Mouse (Mus musculus) hindbrain, postnatal 0 days (tissue): Measurements from ENCODE around the gene Hdac10. TPM values are rescaled to one million over a fixed set of nuclear protein-coding genes. Genes with fewer than 3 reads are reported as not detected.

ENCODE experiments used
- ATAC-seq: fragments of 200-750 bp; cut with Nextera tagmentation; 2 replicates; pipeline ENCODE4 v1.8.0; 2017; ENCODE audit warnings: mild to moderate bottlenecking, moderate TSS enrichment, moderate library complexity
- DNase-seq: peaks from one replicate; pipeline ENCODE4 v3.0.0-alpha.2; 2015; ENCODE audit warnings: low spot score
- H3K27ac ChIP-seq: fragments of 300-500 bp; sonication (generic); 2 replicates; pipeline ENCODE4 v1.5.1; 2014; ENCODE audit warnings: mild to moderate bottlenecking
- H3K27me3 ChIP-seq: fragments of 300-500 bp; sonication (generic); 2 replicates; pipeline ENCODE4 v1.6.1; 2014; ENCODE audit warnings: low read length, mixed read lengths; ENCODE audit not compliant: insufficient read depth
- H3K36me3 ChIP-seq: fragments of 300-500 bp; sonication (generic); 2 replicates; pipeline ENCODE4 v1.6.1; 2014; ENCODE audit warnings: low read length, mixed read lengths; ENCODE audit not compliant: insufficient read depth
- H3K4me1 ChIP-seq: fragments of 300-500 bp; sonication (generic); 2 replicates; pipeline ENCODE4 v1.6.1; 2014; ENCODE audit warnings: antibody characterized with exemption, low read length, mixed read lengths; ENCODE audit not compliant: insufficient read depth
- H3K4me2 ChIP-seq: fragments of 300-500 bp; sonication (generic); 2 replicates; pipeline ENCODE4 v1.6.1; 2014; ENCODE audit warnings: low read depth, mild to moderate bottlenecking, low read length, moderate library complexity, mixed read lengths
- H3K4me3 ChIP-seq: fragments of 300-500 bp; sonication (generic); 2 replicates; pipeline ENCODE4 v1.5.1; 2014; ENCODE audit warnings: low read length
- H3K9ac ChIP-seq: fragments of 300-500 bp; sonication (generic); replicated peaks from 2 replicates; pipeline ENCODE4 v1.6.1; 2014; ENCODE audit warnings: mild to moderate bottlenecking, low read length, moderate library complexity, mixed read lengths
- H3K9me3 ChIP-seq: fragments of 300-500 bp; sonication (generic); 2 replicates; pipeline ENCODE4 v1.6.1; 2016; ENCODE audit warnings: low read length, mixed read lengths
- CTCF ChIP-seq: IDR thresholded peaks from 2 replicates; pipeline ENCODE4 v1.5.1; 2016; ENCODE audit warnings: antibody characterized with exemption, control low read depth, low read depth
- WGBS: fragments of 180-500 bp; shearing (Covaris S2); extraction: QIAGEN DNeasy Blood & Tissue Kit; methylation state at CpG from one replicate; pipeline ENCODE4 v1.1.7; 2014; 5-methylcytosine and 5-hydroxymethylcytosine counted together
- polyA plus RNA-seq: library from polyadenylated mRNA; unstranded; fragments of >200 nt; fragmentation: Nextera tagmentation; extraction: Ambion mirVana; gene quantifications from 2 replicates; pipeline ENCODE4 v1.2.1, GENCODE M21; 2015
- total RNA-seq: library from RNA; depleted of rRNA; stranded (reverse); fragments of >200 nt; gene quantifications from 2 replicates; pipeline ENCODE4 v1.2.3, GENCODE M21; 2014

The Hdac10 gene
- total and polyA plus RNA-seq, 2 experiments from 2014 or later, result 19.8 to 27.1 TPM

GRCm38 (mm10) chr15:89137378-89138045, 9.0 kb upstream of the Hdac10 start:
- ATAC-seq (no peak), DNase-seq (no peak)
- H3K9ac ChIP-seq, result no peak overlapping the region
- no peaks in the 10 kb centered on the region for H3K9me3 ChIP-seq
- peaks cover 7% of the 10 kb centered on the region for H3K4me1 ChIP-seq
- H3K36me3 ChIP-seq, result no peaks in the 10 kb centered on the region
- 72% methylated on average over 11 of the region's 11 CpGs for WGBS
- 0 out of 2 replicates have a peak, but pooled peaks cover 4% of the 10 kb centered on the region for H3K27me3 ChIP-seq
- H3K4me3 ChIP-seq, result no peak overlapping the region
- no peak for TF ChIP-seq CTCF
- H3K27ac ChIP-seq, result no peak overlapping the region
- no peak overlapping the region for H3K4me2 ChIP-seq

DNA sequence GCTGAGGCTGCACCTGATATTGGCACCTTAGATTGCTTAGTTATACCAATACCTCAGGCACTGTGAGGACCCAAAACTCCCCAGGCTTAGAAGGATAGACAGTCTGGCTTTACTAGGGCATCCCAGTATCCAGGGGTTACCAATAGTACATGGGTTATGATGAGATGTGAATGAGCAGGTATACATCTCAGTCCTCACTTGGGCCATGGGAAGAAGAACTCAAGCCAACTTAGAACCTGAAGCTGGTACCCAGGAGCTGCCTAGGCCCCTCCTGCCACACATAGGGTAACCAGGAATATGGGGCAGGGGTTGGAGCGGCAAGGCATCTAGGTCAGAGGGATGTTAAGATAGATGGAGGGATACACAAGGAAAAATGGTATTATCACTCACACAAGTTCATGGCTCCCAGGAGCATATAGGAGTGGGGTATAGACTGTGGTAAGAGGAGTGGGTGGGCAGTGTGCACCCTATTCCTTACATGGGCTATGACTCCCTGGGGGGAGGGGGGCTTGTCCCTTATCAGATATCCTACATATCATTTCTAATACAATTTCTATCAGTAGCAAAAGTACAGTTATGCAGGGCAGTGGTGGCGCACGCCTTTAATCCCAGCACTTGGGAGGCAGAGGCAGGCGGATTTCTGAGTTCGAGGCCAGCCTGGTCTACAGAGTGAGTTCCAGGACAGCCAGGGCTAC, 8.1 kb upstream of the Hdac10 start:
- Histone ChIP-seq H3K27me3 (0 out of 2 replicates have a peak, but pooled peaks cover 4% of the 10 kb centered on the region), H3K4me2 (no peak overlapping the region), H3K9ac (no peak overlapping the region), H3K9me3 (no peaks in the 10 kb centered on the region), H3K27ac (no peak overlapping the region), H3K36me3 (no peaks in the 10 kb centered on the region), H3K4me3 (no peak overlapping the region), H3K4me1 (peaks cover 7% of the 10 kb centered on the region)
- no peak for ATAC-seq
- no peak for DNase-seq
- TF ChIP-seq CTCF, result no peak
- WGBS, result 98% methylated on average over 5 of the region's 5 CpGs

GRCm38 (mm10) chr15:89131316-89131715, 2.8 kb upstream of the Hdac10 start:
- Histone ChIP-seq H3K36me3 (no peaks in the 10 kb centered on the region), H3K27me3 (no peaks in the 10 kb centered on the region), H3K9ac (no peak overlapping the region), H3K9me3 (no peaks in the 10 kb centered on the region), H3K4me3 (no peak overlapping the region), H3K27ac (no peak overlapping the region), H3K4me2 (no peak overlapping the region), H3K4me1 (peaks cover 12% of the 10 kb centered on the region)
- ATAC-seq (no peak), DNase-seq (no peak)
- TF ChIP-seq CTCF, result no peak
- 94% methylated on average over 3 of the region's 3 CpGs for WGBS

- H3K27me3 ChIP-seq, result no peaks in the 10 kb centered on the region
- H3K36me3 ChIP-seq, result no peaks in the 10 kb centered on the region
- H3K9ac ChIP-seq, result no peak overlapping the region
- no peaks in the 10 kb centered on the region for H3K9me3 ChIP-seq
- no peak for ATAC-seq
- no peak overlapping the region for H3K4me3 ChIP-seq
- H3K4me1 ChIP-seq, result peaks cover 12% of the 10 kb centered on the region
- DNase-seq, result no peak
- no peak overlapping the region for H3K4me2 ChIP-seq
- TF ChIP-seq CTCF, result no peak
- no peak overlapping the region for H3K27ac ChIP-seq
Measured at GRCm38 (mm10) chr15:89130245-89130644, 1.7 kb upstream of the Hdac10 start.

- DNase-seq (no peak), ATAC-seq (no peak)
- peak overlapping the region; percentile 63; the same call in 1 of the 2 replicates for H3K9ac ChIP-seq
- H3K9me3 ChIP-seq, result no peaks in the 10 kb centered on the region
- peak overlapping the region; percentile 58 for H3K4me3 ChIP-seq
- H3K36me3 ChIP-seq, result no peaks in the 10 kb centered on the region
- H3K27ac ChIP-seq, result peak overlapping the region; percentile 76; the same call in 1 of the 2 replicates
- TF ChIP-seq CTCF, result no peak
- H3K4me2 ChIP-seq, result peak overlapping the region; percentile 78
- 81% methylated on average over 8 of the region's 8 CpGs for WGBS
- H3K4me1 ChIP-seq, result peaks cover 16% of the 10 kb centered on the region
- no peaks in the 10 kb centered on the region for H3K27me3 ChIP-seq
Measured at GRCm38 (mm10) chr15:89127364-89127940, 1.0 kb downstream of the Hdac10 start.

DNA sequence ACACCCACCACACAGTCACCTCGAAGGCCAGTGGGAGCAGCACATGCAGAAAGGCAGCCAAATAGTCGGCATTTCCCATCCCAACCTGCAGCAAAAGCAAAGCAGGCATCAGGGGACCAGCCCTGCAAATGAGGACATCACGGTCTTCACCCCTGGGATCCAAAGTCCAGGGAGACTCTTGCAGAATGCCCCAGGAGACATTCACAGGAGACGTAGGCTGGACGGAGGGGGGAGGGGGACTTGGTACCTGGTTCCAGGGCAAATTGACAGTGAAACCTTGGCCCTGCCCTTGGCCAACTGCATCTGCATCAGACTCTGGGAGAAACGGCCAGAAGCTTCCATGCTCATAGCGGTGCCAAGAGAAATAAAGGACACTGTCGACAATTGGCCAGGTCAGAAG, 1.9 kb downstream of the Hdac10 start:
- Histone ChIP-seq H3K4me1 (peaks cover 23% of the 10 kb centered on the region), H3K27me3 (no peaks in the 10 kb centered on the region), H3K27ac (no peak overlapping the region), H3K9me3 (no peaks in the 10 kb centered on the region), H3K9ac (no peak overlapping the region), H3K4me3 (no peak overlapping the region), H3K36me3 (no peaks in the 10 kb centered on the region), H3K4me2 (no peak overlapping the region)
- WGBS, result 86% methylated on average over 8 of the region's 8 CpGs
- no peak for TF ChIP-seq CTCF
- ATAC-seq, result no peak
- DNase-seq, result no peak
